Mouse (Mus musculus) cortical plate, adult 2 months (tissue): ENCODE results near the gene Trim47.

Experiments used
- CTCF ChIP-seq: fragments of 200-500 bp; IDR thresholded peaks from 2 replicates; pipeline ENCODE4 v1.5.1; 2011; ENCODE audit warnings: mild to moderate bottlenecking, control low read depth, low read length; ENCODE audit not compliant: insufficient read depth; ENCODE audit errors: extremely low read depth
- POLR2A ChIP-seq: fragments of 200-500 bp; IDR thresholded peaks from 2 replicates; pipeline ENCODE4 v1.6.1; 2011; ENCODE audit warnings: mild to moderate bottlenecking, low read length, control low read depth; ENCODE audit not compliant: insufficient read depth; ENCODE audit errors: extremely low read depth

DNA sequence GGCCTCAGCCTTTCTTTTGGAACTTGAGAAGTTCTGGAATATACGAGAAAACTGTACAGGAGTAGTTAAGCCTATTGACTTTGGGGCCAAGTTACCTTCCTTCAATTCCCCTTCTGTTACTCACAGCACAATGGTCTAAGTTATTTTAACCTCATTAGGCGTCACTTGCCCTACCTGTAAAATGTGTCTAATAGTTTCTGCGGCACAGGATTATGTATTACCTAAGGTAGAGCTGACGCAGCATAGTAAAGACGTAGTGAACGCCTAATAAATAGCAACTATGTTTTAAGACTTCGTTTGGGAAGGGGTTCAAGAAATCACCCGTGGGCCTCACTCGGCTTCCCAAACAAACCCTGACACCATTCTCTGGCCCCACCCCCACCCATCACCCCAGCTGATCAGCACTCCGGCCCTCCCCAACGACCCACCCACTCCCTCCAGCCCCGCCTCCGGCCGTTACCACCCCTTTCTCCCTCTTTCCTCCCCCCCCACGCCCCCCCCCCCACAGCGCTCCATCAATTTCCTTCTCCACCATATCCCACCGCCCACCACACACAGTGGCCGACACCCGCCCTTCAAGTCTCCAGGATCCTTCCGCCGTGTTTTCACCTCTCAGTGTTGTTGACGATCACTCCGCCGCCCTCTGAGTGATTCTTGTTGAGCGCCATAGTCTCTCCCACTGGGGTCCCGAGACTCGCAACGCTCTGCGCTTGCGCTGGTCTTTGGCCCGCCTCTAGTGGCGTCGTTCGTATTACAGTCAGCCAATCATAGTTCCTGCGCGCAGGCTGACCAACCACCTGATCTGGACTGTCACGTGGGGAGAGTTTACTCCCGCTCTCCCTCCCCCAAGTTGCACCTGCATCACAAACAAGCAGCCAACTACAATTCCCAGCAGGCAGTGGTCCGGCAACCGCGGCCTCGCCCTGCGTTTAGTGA is 40.5 kb downstream of the Trim47 start, which contains the start of gene Wbp2:
- TF ChIP-seq CTCF = no peak
- TF ChIP-seq POLR2A = peak; percentile 93
